Mouse (Mus musculus) fibroblast of lung, adult 2 months (primary cell): Measurements from ENCODE around the gene Gm21679.
"Not testable (repeated sequence)": the region's sequence is repeated elsewhere in the genome, so short reads cannot be mapped to it uniquely, and the experiment has no call there.

Experiments used
- DNase-seq: peaks from one replicate; pipeline ENCODE4 v3.0.0-alpha.2; 2011; ENCODE audit warnings: low read depth

Gene Gm21679

GRCm38 (mm10) chrY:29683270-29683669 lies at the start of gene Gm21679:
Gene Gm21679, minus strand, starts transcription at chrY:29683370.
- not testable (repeated sequence) for DNase-seq
